Mouse (Mus musculus): ENCODE results near the gene Ddi2.

DNA sequence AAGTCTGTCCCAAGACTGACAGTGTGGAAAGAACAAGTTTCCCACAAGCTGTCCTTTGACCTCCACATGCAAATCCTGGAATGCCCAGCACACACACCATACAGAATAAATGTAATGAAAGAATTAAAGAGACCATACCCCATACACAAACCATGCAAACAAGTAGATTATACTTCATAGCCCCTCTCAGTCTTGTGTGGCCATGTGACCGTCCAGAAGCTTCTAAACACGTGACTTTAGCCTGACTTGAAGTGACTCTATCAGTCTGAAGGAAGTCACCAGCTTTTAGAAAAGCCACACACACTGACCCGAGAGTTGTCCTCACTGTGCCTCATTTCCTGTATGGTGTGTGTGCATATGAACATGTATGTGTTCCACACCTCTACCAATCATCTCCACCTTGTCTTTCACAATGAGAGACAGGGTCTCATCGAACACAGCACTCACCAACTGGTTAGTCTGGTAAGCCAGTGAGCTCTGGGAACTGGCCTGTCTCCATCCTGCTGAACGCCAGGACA is 46.7 kb downstream of the Ddi2 start:
- no peak for TF ChIP-seq CTCF (IDR thresholded peaks at IDR 0.05; ENCODE audit: low read depth)
- TF ChIP-seq EP300 (IDR thresholded peaks at IDR 0.05; ENCODE audit: low read depth): no peak
